Mouse (Mus musculus): Measurements from ENCODE around the gene Ccdc146.

Gene Ccdc146

GRCm38 (mm10) chr5:21424614-21425602 lies at the start of gene Ccdc146, which contains the start of gene Fam185a:
Ccdc146 (minus strand) TSS chr5:21424677.
Fam185a (plus strand) TSS chr5:21424958.
- DNase-seq (ENCODE audit: low spot score): peak; percentile 89

DNA sequence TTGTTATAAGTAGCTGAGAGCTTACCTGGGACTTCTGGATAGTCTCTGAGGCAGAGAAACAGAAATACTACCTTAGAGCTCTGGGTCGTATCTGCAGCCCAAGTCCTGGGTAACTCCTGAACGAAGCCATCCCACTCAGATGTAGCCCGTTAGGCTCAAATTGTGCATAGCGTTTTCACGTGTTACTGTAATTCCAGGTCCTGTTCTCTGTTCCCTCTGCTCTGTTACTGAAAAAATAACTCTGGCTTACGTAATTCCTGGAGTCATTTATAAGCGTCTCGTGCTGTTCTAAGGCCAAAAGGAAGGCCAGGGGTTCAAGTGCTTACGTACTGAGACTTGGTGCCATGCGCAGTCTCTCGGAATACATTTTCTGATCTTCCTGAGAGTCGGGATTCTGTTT lies 43.6 kb upstream of the Ccdc146 start:
- DNase-seq (ENCODE audit: low spot score): no peak

GRCm38 (mm10) chr5:21467387-21467786 lies 42.9 kb upstream of the Ccdc146 start:
- DNase-seq (ENCODE audit: low spot score): no peak

GRCm38 (mm10) chr5:21440833-21441530 lies 16.5 kb upstream of the Ccdc146 start:
- no peak for DNase-seq (ENCODE audit: low spot score)

GRCm38 (mm10) chr5:21439446-21440110 lies 15.1 kb upstream of the Ccdc146 start:
- no peak for DNase-seq (ENCODE audit: low spot score)

- DNase-seq (ENCODE audit: low spot score): no peak
These were observed 14.0 kb upstream of the Ccdc146 start for GRCm38 (mm10) chr5:21438428-21438827.

- no peak for DNase-seq (ENCODE audit: low spot score)
These were observed 12.0 kb upstream of the Ccdc146 start for GRCm38 (mm10) chr5:21436471-21436975.

DNA sequence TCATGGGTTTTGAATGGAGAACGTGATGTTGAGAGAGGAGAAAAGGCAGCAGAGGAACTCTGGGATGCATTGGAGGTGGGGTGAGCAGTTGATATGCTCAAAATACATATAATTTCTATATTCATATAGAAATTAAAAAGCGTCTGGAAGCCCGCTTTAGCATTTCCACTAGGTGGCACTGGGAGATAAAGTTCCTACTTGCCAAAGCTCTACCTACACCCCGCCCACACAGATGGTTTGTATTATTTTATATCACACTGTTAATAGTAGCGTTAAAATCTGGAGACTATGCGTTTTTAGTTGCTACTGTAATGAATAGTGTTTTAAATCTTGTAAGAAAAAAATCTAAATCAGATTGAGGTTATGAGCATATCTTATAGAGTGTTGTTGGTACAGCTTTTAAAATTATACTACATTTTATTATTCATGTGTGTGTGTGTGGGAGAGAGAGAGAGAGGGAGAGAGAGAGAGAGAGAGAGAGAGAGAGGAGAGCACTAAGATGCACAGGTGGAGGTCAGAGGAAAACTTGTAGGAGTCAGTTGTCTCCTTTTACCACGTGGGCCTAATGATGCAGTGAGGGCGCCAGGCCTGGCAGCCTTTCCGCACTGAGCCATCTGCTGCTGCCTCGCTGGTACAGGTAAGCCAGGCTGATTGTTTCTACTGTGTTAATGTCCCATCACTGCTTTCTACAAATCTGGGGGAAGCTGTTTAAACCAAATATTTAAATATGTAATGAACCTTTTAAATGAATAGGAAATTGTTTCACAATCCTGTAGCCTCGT lies 9.9 kb upstream of the Ccdc146 start:
- DNase-seq (ENCODE audit: low spot score): no peak

DNA sequence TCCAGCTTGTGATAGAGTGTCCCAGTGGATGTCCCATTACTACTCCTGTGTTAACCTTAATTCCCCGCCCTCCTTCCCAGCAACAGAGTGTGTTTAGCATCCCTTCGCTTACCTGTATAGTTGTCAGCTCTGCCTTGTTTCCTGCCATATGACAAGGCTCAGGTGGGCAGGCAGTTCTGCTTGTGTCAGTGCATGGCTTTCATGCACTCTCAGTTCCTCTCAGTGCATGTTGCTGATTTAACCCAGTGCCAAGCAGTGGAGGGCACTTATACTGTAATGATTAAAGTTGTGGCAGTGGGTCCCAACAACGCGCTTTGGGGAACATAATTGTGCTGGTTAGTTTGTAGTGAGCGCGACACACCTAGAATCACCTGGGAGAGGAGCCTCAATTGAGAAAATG lies 2.2 kb upstream of the Ccdc146 start:
- DNase-seq (ENCODE audit: low spot score): no peak

DNA sequence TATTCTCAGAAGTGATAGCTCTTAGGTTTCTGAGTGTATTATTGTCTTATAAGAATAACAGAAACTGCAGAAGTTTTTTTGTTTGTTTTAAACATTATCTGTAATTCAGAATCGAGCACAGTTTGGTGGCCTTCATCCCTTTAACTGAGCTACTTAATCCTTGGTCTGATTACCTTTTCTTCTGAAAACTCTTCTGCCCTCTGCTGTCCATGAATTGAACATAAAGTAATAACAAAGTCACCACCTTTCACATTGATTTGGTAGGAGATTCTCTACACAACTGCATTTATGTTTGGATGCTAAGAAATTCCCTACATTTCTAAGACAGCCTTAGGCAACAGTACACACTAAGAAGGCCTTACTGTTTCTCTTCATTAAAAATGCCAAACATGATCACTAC lies 3.9 kb downstream of the Ccdc146 start:
- DNase-seq (ENCODE audit: low spot score): no peak

- no peak for DNase-seq (ENCODE audit: low spot score)
These were observed 5.9 kb downstream of the Ccdc146 start for GRCm38 (mm10) chr5:21418613-21419012.

GRCm38 (mm10) chr5:21414116-21414820 lies 10.2 kb downstream of the Ccdc146 start:
- DNase-seq (ENCODE audit: low spot score): no peak

DNA sequence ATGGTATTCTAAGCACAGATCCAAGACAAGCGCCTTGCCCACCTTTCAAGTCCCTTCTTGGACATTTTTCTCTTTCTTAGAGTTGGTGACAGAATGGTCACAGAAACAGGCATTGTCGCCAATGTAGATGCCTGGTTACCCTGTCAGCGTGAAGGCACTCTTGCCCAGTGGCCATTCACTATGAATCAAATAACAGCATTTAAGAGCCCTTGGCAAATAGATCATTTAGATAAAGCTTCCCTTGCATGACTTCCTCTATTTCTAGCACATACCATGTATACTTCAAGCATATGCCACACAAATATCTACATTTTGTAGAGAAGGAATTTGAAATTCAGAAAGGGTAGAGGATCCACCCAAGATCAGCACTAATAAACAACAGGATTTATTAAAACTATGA lies 11.2 kb downstream of the Ccdc146 start:
- no peak for DNase-seq (ENCODE audit: low spot score)

GRCm38 (mm10) chr5:21412056-21412455 lies 12.4 kb downstream of the Ccdc146 start:
- no peak for DNase-seq (ENCODE audit: low spot score)

GRCm38 (mm10) chr5:21411261-21411666 lies 13.2 kb downstream of the Ccdc146 start:
- DNase-seq (ENCODE audit: low spot score): no peak

DNA sequence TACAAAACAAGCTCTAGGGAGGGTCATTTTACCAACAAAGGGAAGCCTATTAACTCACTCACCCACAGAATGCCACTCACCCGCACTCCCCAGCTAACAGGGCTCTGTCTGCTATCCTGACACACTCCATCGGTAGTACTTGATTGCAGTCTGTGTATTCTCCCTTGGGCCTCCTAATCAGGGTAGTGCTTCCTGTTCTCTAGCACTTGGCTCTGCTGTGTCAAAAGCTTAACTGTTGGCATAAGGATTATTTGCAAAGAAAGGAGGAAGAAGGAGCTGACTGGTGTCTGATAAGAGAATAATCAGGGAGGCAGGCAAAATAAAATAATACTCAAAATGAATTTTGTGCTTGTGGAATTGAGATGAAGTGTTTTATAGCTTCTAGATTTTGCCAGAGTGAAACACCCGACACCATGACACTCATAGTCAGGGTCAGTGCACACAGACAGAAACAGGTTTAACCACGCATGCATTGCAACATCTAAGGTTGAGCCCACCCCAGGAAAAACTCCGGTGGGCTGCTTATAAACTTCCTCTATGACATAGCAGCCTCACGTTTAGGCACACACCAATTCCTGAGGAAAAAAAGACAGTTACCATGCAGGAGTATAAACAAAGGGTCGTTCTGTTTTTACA lies 29.2 kb downstream of the Ccdc146 start:
- DNase-seq (ENCODE audit: low spot score): no peak

DNA sequence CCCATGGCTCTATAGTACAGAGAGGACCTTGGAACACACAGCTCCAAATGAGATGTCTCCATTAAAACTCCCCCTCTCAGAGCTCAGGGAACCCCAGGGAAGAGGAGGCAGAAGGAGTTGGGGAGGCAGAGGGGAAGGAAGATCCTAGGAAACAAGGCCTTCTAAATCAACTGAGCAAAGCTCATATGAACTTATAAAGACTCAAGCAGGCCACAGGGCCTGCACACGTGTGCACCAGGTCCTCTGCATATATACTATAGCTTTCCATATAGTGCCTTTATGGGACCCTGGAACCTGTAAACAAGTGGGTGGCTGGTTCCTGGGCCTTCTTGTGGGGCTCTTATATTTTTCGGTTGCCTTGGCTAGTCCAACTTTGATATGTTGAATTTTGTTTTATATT lies 29.9 kb downstream of the Ccdc146 start:
- DNase-seq (ENCODE audit: low spot score): no peak

GRCm38 (mm10) chr5:21391616-21392384 lies 32.7 kb downstream of the Ccdc146 start:
- no peak for DNase-seq (ENCODE audit: low spot score)

DNA sequence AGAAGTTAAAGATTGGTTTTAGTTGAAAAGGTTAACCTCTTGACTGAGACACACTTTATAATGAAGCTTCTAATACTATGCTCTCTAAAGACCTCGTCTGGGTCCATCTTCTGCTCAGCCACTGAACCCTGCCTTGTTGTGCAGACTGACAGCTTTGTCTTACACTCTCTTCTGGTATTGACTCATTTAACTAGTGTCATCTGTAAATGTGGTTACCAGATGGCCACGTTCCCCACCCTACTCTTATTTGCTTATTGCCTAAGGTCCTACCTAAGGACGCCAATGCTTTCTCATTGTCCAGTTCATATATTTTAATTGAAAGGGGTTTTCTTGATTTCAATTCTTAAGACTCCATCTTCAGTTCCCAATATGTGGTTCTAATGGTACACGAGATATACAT lies 35.6 kb downstream of the Ccdc146 start:
- DNase-seq (ENCODE audit: low spot score): no peak

- DNase-seq (ENCODE audit: low spot score): no peak
These were observed 37.1 kb downstream of the Ccdc146 start for GRCm38 (mm10) chr5:21387340-21387739.
